Mouse (Mus musculus): ENCODE measurements around the gene Lamp5.

DNA sequence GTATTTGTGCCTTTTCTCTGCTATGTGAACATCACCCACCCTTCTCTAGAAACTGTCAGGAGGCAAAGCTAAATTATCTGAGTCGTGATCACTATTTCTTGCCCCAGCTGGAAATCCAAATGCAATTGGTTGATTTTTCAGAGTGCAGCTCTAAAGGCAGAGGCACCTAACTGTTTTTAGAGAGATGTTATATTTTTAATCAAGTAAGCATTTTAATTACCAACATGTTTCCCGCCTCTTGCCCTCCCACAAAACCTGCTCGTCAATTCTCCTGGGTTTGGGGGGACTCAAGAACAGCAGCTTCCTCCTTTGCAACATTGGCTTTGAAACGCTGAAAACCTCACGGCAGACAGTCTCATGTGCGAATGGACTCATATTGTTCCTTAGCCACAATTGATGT is 61.3 kb downstream of the Lamp5 start:
- TF ChIP-seq CTCF (IDR thresholded peaks at IDR 0.05; ENCODE audit: low read depth) (no peak), EP300 (IDR thresholded peaks at IDR 0.05; ENCODE audit: low read depth) (no peak)
